Mouse (Mus musculus) heart, embryonic 14.5 days (tissue): ENCODE results near the gene Shld1. TPM values are rescaled to one million over a fixed set of nuclear protein-coding genes. Genes with fewer than 3 reads are reported as not detected.

Experiments used
- ATAC-seq: fragments of 200-750 bp; cut with Nextera tagmentation; 2 replicates; pipeline ENCODE4 v1.8.0; 2017; ENCODE audit warnings: low read depth, moderate TSS enrichment; ENCODE audit not compliant: insufficient number of reproducible peaks, insufficient read depth, low FRiP score
- H3K27ac ChIP-seq, 2 experiments: fragments of 200-500 bp in 1 of 2; fragments of 300-500 bp in 1 of 2; sonication (generic) in 1 of 2; replicated peaks in 1 of 2; 2 replicates each; pipeline ENCODE4 v1.5.1; 2012 to 2014; ENCODE audit warnings: low read depth in 2 of 2, low read length in 2 of 2, control low read depth in 1 of 2, mild to moderate bottlenecking in 1 of 2, mixed read lengths in 1 of 2; ENCODE audit not compliant: control insufficient read depth in 1 of 2, insufficient read depth in 1 of 2
- H3K27me3 ChIP-seq: fragments of 300-500 bp; sonication (generic); 2 replicates; pipeline ENCODE4 v1.6.1; 2014; ENCODE audit warnings: mild to moderate bottlenecking, low read length, control low read depth; ENCODE audit not compliant: control insufficient read depth, insufficient read depth
- H3K36me3 ChIP-seq: fragments of 300-500 bp; sonication (generic); 2 replicates; pipeline ENCODE4 v1.6.1; 2014; ENCODE audit warnings: mild to moderate bottlenecking, control low read depth, low read length, mixed read lengths; ENCODE audit not compliant: control insufficient read depth, insufficient read depth
- H3K4me1 ChIP-seq, 2 experiments: fragments of 200-500 bp in 1 of 2; fragments of 300-500 bp in 1 of 2; sonication (generic) in 1 of 2; 2 replicates each; pipeline ENCODE4 v1.6.1; 2012 to 2014; ENCODE audit warnings: low read length in 2 of 2, control low read depth in 1 of 2, mixed read lengths in 1 of 2; ENCODE audit not compliant: control insufficient read depth in 2 of 2, insufficient read depth in 2 of 2
- H3K4me2 ChIP-seq: fragments of 300-500 bp; sonication (generic); 2 replicates; pipeline ENCODE4 v1.6.1; 2014; ENCODE audit warnings: mild to moderate bottlenecking, low read length
- H3K4me3 ChIP-seq, 2 experiments: fragments of 200-500 bp in 1 of 2; fragments of 300-500 bp in 1 of 2; sonication (generic) in 1 of 2; 2 replicates each; pipeline ENCODE4 v1.5.1; 2012 to 2014; ENCODE audit warnings: low read length in 2 of 2, mild to moderate bottlenecking in 2 of 2, control low read depth in 1 of 2, low read depth in 1 of 2, moderate library complexity in 1 of 2; ENCODE audit not compliant: control insufficient read depth in 1 of 2, insufficient read depth in 1 of 2
- H3K9ac ChIP-seq: fragments of 300-500 bp; sonication (generic); 2 replicates; pipeline ENCODE4 v1.6.1; 2014; ENCODE audit warnings: mild to moderate bottlenecking, low read length
- H3K9me3 ChIP-seq: fragments of 300-500 bp; sonication (generic); 2 replicates; pipeline ENCODE4 v1.6.1; 2016; ENCODE audit warnings: low read length, control low read depth; ENCODE audit not compliant: control insufficient read depth
- WGBS: fragments of 180-500 bp; shearing (Covaris S2); extraction: QIAGEN DNeasy Blood & Tissue Kit; methylation state at CpG from one replicate; pipeline ENCODE4 v1.1.7; 2014; 5-methylcytosine and 5-hydroxymethylcytosine counted together
- polyA plus RNA-seq: library from polyadenylated mRNA; unstranded; fragments of >200 nt; fragmentation: Nextera tagmentation; extraction: Ambion mirVana; gene quantifications from 2 replicates; pipeline ENCODE4 v1.2.1, GENCODE M21; 2014

The Shld1 gene
- polyA plus RNA-seq, 1 experiment from 2014 or later = 13.3 TPM

GRCm38 (mm10) chr2:132757911-132758310, 71.2 kb downstream of the Shld1 start:
- 68% methylated on average over 5 of the region's 5 CpGs for WGBS
- Histone ChIP-seq H3K9ac (no peak overlapping the region), H3K4me2 (no peak overlapping the region), H3K4me3 (no peak overlapping the region), H3K27ac (no peak overlapping the region), H3K9me3 (no peaks in the 10 kb centered on the region), H3K4me1 (peaks cover 3 to 5% of the 10 kb centered on the region in 2 experiments; a peak in 3 of 4 replicates), H3K27me3 (no peaks in the 10 kb centered on the region), H3K36me3 (no peaks in the 10 kb centered on the region)
- no peak for ATAC-seq

DNA sequence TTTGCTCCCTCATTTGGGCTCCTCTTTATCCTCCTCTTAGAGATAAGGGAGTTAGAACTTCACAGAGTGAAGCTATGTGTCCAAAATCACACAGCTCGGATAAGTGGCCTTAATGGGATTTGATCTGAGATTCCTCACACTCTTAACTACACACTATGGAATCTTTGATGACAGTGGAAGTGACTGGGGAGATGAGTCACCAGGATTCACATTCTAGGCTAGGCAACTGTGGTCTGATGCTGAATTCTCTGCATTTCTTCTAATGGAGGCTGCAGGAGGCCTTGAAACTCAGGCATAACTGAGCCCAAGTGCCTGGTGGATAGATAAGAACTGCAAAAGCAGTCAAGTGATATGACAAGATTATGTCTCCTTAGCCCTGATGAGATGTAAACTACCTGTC, 84.1 kb downstream of the Shld1 start:
- WGBS = 14% methylated on average over 1 of the region's 1 CpGs
- H3K27ac ChIP-seq = no peak overlapping the region
- no peaks in the 10 kb centered on the region for H3K36me3 ChIP-seq
- ATAC-seq = no peak
- no peaks in the 10 kb centered on the region for H3K27me3 ChIP-seq
- H3K4me3 ChIP-seq = no peak overlapping the region
- H3K4me1 ChIP-seq = no peaks in the 10 kb centered on the region
- H3K9ac ChIP-seq = no peak overlapping the region
- H3K4me2 ChIP-seq = no peak overlapping the region
- H3K9me3 ChIP-seq = no peaks in the 10 kb centered on the region

DNA sequence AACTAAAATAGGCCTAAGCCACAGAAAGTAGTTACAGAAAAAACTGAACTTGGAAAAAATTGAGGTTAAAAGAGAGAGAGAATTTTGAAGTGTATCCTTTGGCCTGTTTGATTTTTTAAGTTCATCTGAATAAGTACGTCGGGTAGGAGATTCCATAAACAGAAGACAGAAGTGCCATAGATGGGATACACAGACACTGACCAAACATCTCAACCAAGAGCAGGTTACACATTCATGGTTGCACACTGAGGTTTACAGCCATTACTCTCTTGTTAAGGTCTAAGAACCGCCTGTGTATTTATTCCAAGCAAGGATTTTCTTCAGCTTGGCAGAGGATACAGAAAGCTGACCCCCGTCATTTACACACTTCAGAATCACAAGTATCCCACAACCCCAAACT, 94.2 kb downstream of the Shld1 start, which contains the start of gene Chgb:
TSS of gene Chgb (plus strand) at position 301 of the 400 bp plus-strand sequence.
- WGBS = 11% methylated on average over 4 of the region's 4 CpGs
- peaks cover 0 to 4% of the 10 kb centered on the region in 2 experiments; a peak in 2 of 4 replicates for H3K4me1 ChIP-seq
- H3K36me3 ChIP-seq = no peaks in the 10 kb centered on the region
- H3K27ac ChIP-seq = no peak within 1 kb of the TSS
- peak within 1 kb of the TSS; percentile 26 to 42 for H3K4me3 ChIP-seq
- peaks cover 19% of the 10 kb centered on the region for H3K27me3 ChIP-seq
- no peak within 1 kb of the TSS for H3K9ac ChIP-seq
- H3K9me3 ChIP-seq = no peaks in the 10 kb centered on the region
- no peak for ATAC-seq
- peak within 1 kb of the TSS; percentile 79 for H3K4me2 ChIP-seq

GRCm38 (mm10) chr2:132781439-132782068, 94.8 kb downstream of the Shld1 start:
- Histone ChIP-seq H3K9me3 (no peaks in the 10 kb centered on the region), H3K4me2 (peak overlapping the region; percentile 79), H3K36me3 (no peaks in the 10 kb centered on the region), H3K27me3 (peaks cover 19% of the 10 kb centered on the region), H3K9ac (no peak overlapping the region), H3K27ac (no peak overlapping the region), H3K4me1 (peaks cover 0 to 4% of the 10 kb centered on the region in 2 experiments; a peak in 2 of 4 replicates), H3K4me3 (peak overlapping the region; percentile 26 to 42)
- WGBS = under 1% methylated on average over 40 of the region's 41 CpGs
- peak; percentile 96 for ATAC-seq

DNA sequence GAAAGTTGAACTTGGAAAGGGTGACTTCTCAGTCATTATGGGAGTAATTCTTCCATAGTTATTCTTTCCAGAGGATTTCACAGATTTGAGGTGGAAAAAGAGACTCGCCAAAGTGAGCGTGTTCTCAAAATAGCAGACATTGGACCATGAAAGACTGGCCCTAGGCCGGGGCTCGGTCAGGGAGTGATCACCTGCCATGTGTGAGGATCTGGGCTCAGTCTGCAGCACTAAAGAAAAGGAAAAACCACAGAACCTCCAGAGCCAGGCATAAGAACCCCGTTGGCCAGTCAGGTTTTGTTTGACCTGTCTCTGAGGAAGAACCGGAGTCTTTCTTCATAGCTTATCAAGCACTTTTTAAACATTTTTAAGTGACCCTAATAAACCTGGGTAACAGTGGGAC, 97.3 kb downstream of the Shld1 start:
- no peaks in the 10 kb centered on the region for H3K36me3 ChIP-seq
- H3K4me1 ChIP-seq = peaks cover 0 to 4% of the 10 kb centered on the region in 2 experiments; a peak in 2 of 4 replicates
- no peak overlapping the region for H3K4me2 ChIP-seq
- H3K9me3 ChIP-seq = no peaks in the 10 kb centered on the region
- no peak overlapping the region for H3K27ac ChIP-seq
- 71% methylated on average over 6 of the region's 6 CpGs for WGBS
- no peak overlapping the region for H3K4me3 ChIP-seq
- ATAC-seq = no peak
- H3K27me3 ChIP-seq = peaks cover 19% of the 10 kb centered on the region
- H3K9ac ChIP-seq = no peak overlapping the region

- H3K9ac ChIP-seq = no peak overlapping the region
- H3K9me3 ChIP-seq = no peaks in the 10 kb centered on the region
- no peak for ATAC-seq
- no peak overlapping the region for H3K27ac ChIP-seq
- 77% methylated on average over 19 of the region's 19 CpGs for WGBS
- no peak overlapping the region for H3K4me3 ChIP-seq
- H3K4me1 ChIP-seq = no peaks in the 10 kb centered on the region
- H3K4me2 ChIP-seq = no peak overlapping the region
- no peaks in the 10 kb centered on the region for H3K36me3 ChIP-seq
- no peaks in the 10 kb centered on the region for H3K27me3 ChIP-seq
Observed at GRCm38 (mm10) chr2:132793441-132794203, 106.9 kb downstream of the Shld1 start.

DNA sequence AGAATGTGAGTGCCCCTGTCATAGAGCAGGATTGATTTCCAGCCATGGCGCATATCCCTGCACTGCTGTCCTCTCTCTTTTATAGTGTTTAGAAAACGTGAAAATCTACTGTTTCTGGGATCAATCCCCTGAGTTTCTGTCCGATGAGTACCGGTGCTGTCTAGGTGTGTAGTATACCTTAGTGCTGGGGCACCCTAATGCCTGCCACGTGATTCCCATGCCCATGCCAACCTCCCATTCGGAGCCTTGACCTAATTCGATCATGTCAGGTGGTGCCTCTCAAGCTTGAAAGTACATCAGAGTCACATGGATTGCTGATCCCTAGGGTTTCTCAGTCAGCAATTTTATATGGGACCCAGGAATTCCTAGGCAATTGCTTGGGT, 107.5 kb downstream of the Shld1 start:
- Histone ChIP-seq H3K4me3 (no peak overlapping the region), H3K4me2 (no peak overlapping the region), H3K36me3 (no peaks in the 10 kb centered on the region), H3K9ac (no peak overlapping the region), H3K27me3 (no peaks in the 10 kb centered on the region), H3K4me1 (no peaks in the 10 kb centered on the region), H3K27ac (no peak overlapping the region), H3K9me3 (no peaks in the 10 kb centered on the region)
- no peak for ATAC-seq
- WGBS = 77% methylated on average over 7 of the region's 7 CpGs
